Mouse (Mus musculus): Measurements from ENCODE around the gene Kcnh1.

DNA sequence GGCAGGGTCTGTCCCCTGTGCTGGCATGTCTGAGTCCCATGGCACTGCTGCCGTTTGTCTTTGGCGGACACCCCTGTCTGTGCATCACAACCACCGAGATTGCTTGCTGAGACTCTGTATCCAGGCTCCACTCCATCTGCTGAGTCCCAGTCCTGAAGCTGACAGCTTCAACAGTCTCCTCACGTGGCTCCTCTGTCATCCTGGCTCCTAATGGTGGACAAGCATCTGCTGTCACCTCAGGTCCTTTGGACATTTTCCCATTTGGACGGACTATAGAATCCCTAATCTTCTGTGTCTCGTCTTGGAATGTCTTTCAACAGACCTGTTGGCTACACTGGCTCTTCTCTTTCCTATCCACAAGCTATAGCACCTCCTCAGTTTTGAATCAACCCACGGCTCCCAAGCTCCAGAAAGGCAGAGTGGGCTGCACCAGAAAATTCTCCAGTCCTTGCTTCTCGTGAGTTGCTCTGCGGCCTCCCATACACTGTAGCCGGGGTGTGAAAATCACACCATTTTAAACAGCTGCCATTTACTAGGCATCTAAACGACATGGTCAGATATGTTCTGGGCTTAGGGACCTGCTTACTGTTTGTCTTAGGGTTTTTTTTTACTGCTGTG is 104.8 kb downstream of the Kcnh1 start:
- TF ChIP-seq CTCF (IDR thresholded peaks at IDR 0.05; ENCODE audit: extremely low read depth, insufficient read depth, insufficient read length, insufficient replicate concordance): no peak
- no peak for TF ChIP-seq POLR2A (IDR thresholded peaks at IDR 0.05; ENCODE audit: low read depth, low read length)
